Mouse (Mus musculus) cortical plate, adult 2 months (tissue): ENCODE measurements around the gene Clpb.

Experiments used
- CTCF ChIP-seq: fragments of 200-500 bp; IDR thresholded peaks from 2 replicates; pipeline ENCODE4 v1.5.1; 2011; ENCODE audit warnings: mild to moderate bottlenecking, control low read depth, low read length; ENCODE audit not compliant: insufficient read depth; ENCODE audit errors: extremely low read depth
- POLR2A ChIP-seq: fragments of 200-500 bp; IDR thresholded peaks from 2 replicates; pipeline ENCODE4 v1.6.1; 2011; ENCODE audit warnings: mild to moderate bottlenecking, low read length, control low read depth; ENCODE audit not compliant: insufficient read depth; ENCODE audit errors: extremely low read depth

DNA sequence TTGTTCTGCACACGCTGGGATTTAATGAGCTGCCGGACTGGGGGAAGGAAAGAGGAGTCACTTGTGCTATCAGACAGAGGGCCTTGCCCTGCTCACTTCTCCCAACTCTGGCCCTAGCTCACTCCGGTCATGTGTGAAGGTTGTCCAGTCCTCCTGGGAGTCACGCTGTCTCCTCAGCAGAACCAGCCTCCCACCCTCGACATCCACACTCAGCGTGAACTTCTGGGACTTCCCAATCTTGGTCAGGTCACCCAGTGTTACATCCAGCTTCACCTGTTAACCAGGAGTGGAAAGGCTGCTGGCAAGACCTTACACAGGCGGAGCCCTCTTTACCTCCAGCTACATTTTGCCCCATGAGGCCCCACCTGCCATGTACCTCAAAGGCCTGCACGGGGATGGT is 168.0 kb downstream of the Clpb start:
- TF ChIP-seq CTCF (no peak), POLR2A (no peak)
